Mouse (Mus musculus): ENCODE results near the gene Dnajb2. TPM values are rescaled to one million over a fixed set of nuclear protein-coding genes. Genes with fewer than 3 reads are reported as not detected.

Dnajb2 gene
- total and polyA plus RNA-seq, 3 experiments: 12.9 to 18.9 TPM; not detected in 1

GRCm38 (mm10) chr1:75213096-75213495, 23.1 kb upstream of the Dnajb2 start:
- no peaks in the 10 kb centered on the region for H3K9me3 ChIP-seq (replicated peaks; ENCODE audit: insufficient read depth, low read length)
- H3K79me2 ChIP-seq (ENCODE audit: control insufficient read depth, insufficient read depth, low read length, poor library complexity): peaks cover 76% of the 10 kb centered on the region
- TF ChIP-seq ZMIZ1 (IDR thresholded peaks at IDR 0.05; ENCODE audit: low read depth, low read length) (peak; percentile 35; the same call in 1 of the 2 replicates), NELFE (IDR thresholded peaks at IDR 0.05; ENCODE audit: low read depth, low read length) (0 out of 2 replicates have a peak, but pooled peaks have one; percentile 8), SIN3A (IDR thresholded peaks at IDR 0.05; ENCODE audit: low read length) (peak; percentile 43; the same call in 1 of the 2 replicates), E2F4 (IDR thresholded peaks at IDR 0.05; ENCODE audit: borderline replicate concordance, low read depth, low read length) (no peak), CTCF (IDR thresholded peaks at IDR 0.05 in 2 of 3, conservative IDR thresholded peaks at IDR 0.05 in 1 of 3; ENCODE audit: control insufficient read depth in 1 of 3, insufficient read depth in 1 of 3, low read depth in 2 of 3, low read length in 3 of 3, poor library complexity in 1 of 3, severe bottlenecking in 1 of 3) (no peak), EP300 (IDR thresholded peaks at IDR 0.05; ENCODE audit: low read depth in 1 of 2, low read length in 2 of 2) (peak in 1 of 2 experiments; percentile 78; a peak in 3 of 4 replicates), MYB (IDR thresholded peaks at IDR 0.05; ENCODE audit: low read depth, low read length) (peak; percentile 57), RCOR1 (IDR thresholded peaks at IDR 0.05; ENCODE audit: low read depth, low read length) (peak; percentile 61)
- no peaks in the 10 kb centered on the region for H3K27me3 ChIP-seq (ENCODE audit: control insufficient read depth in 1 of 2, insufficient read depth in 2 of 2, low read length in 2 of 2)
- peak overlapping the region; percentile 73 for H3K27ac ChIP-seq (ENCODE audit: control insufficient read depth, low read depth, low read length)
- peak overlapping the region in 1 of 2 experiments; percentile 5; a peak in 1 of 4 replicates for H3K4me3 ChIP-seq (ENCODE audit: control insufficient read depth in 1 of 2, insufficient read depth in 1 of 2, low read depth in 2 of 2, low read length in 2 of 2)
- peaks cover 6 to 54% of the 10 kb centered on the region in 2 experiments; a peak in 3 of 4 replicates for H3K4me1 ChIP-seq (ENCODE audit: control insufficient read depth in 1 of 2, insufficient read depth in 2 of 2, low read length in 2 of 2)
- DNase-seq (ENCODE audit: low read depth, low spot score): peak; percentile 80
- H3K9ac ChIP-seq (ENCODE audit: control insufficient read depth, low read depth, low read length, poor library complexity, severe bottlenecking): peak overlapping the region; percentile 22
- peaks cover 15 to 59% of the 10 kb centered on the region in 2 experiments for H3K36me3 ChIP-seq (ENCODE audit: control insufficient read depth in 1 of 2, insufficient read depth in 2 of 2, low read length in 2 of 2)

GRCm38 (mm10) chr1:75214442-75214841, 21.8 kb upstream of the Dnajb2 start:
- DNase-seq (ENCODE audit: low read depth, low spot score): no peak
- peaks cover 74% of the 10 kb centered on the region for H3K79me2 ChIP-seq (ENCODE audit: control insufficient read depth, insufficient read depth, low read length, poor library complexity)
- H3K4me1 ChIP-seq (ENCODE audit: control insufficient read depth in 1 of 2, insufficient read depth in 2 of 2, low read length in 2 of 2): peaks cover 6 to 55% of the 10 kb centered on the region in 2 experiments; a peak in 3 of 4 replicates
- peak overlapping the region; percentile 11 for H3K27ac ChIP-seq (ENCODE audit: control insufficient read depth, low read depth, low read length)
- H3K9ac ChIP-seq (ENCODE audit: control insufficient read depth, low read depth, low read length, poor library complexity, severe bottlenecking): no peak overlapping the region
- TF ChIP-seq USF1 (IDR thresholded peaks at IDR 0.05; ENCODE audit: low read depth, low read length) (no peak), SMC3 (IDR thresholded peaks at IDR 0.05; ENCODE audit: low read depth, low read length) (no peak), MXI1 (IDR thresholded peaks at IDR 0.05; ENCODE audit: low read depth, low read length) (no peak), RAD21 (IDR thresholded peaks at IDR 0.05; ENCODE audit: low read depth, low read length) (no peak), CHD2 (IDR thresholded peaks at IDR 0.05; ENCODE audit: low read length) (0 out of 2 replicates have a peak, but pooled peaks have one; percentile 10), ZMIZ1 (IDR thresholded peaks at IDR 0.05; ENCODE audit: low read depth, low read length) (peak; percentile 72), UBTF (IDR thresholded peaks at IDR 0.05; ENCODE audit: borderline replicate concordance, insufficient read depth, low read depth, low read length) (no peak), NRF1 (IDR thresholded peaks at IDR 0.05; ENCODE audit: insufficient read depth, low read depth, low read length, poor library complexity, severe bottlenecking) (no peak), CTCF (IDR thresholded peaks at IDR 0.05 in 2 of 3, conservative IDR thresholded peaks at IDR 0.05 in 1 of 3; ENCODE audit: control insufficient read depth in 1 of 3, insufficient read depth in 1 of 3, low read depth in 2 of 3, low read length in 3 of 3, poor library complexity in 1 of 3, severe bottlenecking in 1 of 3) (no peak), ETS1 (IDR thresholded peaks at IDR 0.05; ENCODE audit: low read depth, low read length) (no peak), POLR2AphosphoS2 (IDR thresholded peaks at IDR 0.05; ENCODE audit: low read length) (peak; percentile 16; the same call in 1 of the 2 replicates)
- H3K27me3 ChIP-seq (ENCODE audit: control insufficient read depth in 1 of 2, insufficient read depth in 2 of 2, low read length in 2 of 2): no peaks in the 10 kb centered on the region
- H3K4me3 ChIP-seq (ENCODE audit: control insufficient read depth in 1 of 2, insufficient read depth in 1 of 2, low read depth in 2 of 2, low read length in 2 of 2): no peak overlapping the region
- H3K9me3 ChIP-seq (replicated peaks; ENCODE audit: insufficient read depth, low read length): no peaks in the 10 kb centered on the region
- peaks cover 15 to 56% of the 10 kb centered on the region in 2 experiments for H3K36me3 ChIP-seq (ENCODE audit: control insufficient read depth in 1 of 2, insufficient read depth in 2 of 2, low read length in 2 of 2)
